Mouse (Mus musculus) erythroblast, adult 5-6 weeks (primary cell): ENCODE data around the gene Plekhg2. TPM values are rescaled to one million over a fixed set of nuclear protein-coding genes. Genes with fewer than 3 reads are reported as not detected.
A peak's percentile ranks its signal among the peaks of the same experiment; 100 is the strongest.

Source experiments
- ATAC-seq: replicated peaks from 2 replicates; pipeline ENCODE4 v1.8.0; 2016; ENCODE audit warnings: moderate number of reproducible peaks, mild to moderate bottlenecking, moderate TSS enrichment, inconsistent platforms; ENCODE audit not compliant: poor library complexity, low FRiP score, severe bottlenecking
- total RNA-seq, 2 experiments: library from RNA; stranded (forward) in 1 of 2; stranded (reverse) in 1 of 2; fragments of 150-400 nt in 1 of 2; fragments of 200-764, 138-1000 nt in 1 of 2; gene quantifications; 2 replicates each; pipeline versions ENCODE4 v1.2.3 to v1.2.4; 2015 to 2017; ENCODE audit warnings: low replicate concordance in 2 of 2

Gene Plekhg2
- total RNA-seq, 2 experiments from 2014 or later, result 4.1 to 4.4 TPM

- ATAC-seq, result no peak
Measured at GRCm38 (mm10) chr7:28384162-28384561, 11.8 kb upstream of the Plekhg2 start.

GRCm38 (mm10) chr7:28383606-28384005, 11.2 kb upstream of the Plekhg2 start:
- no peak for ATAC-seq

- ATAC-seq, result 0 out of 2 replicates have a peak, but pooled peaks have one; percentile 20
Measured at GRCm38 (mm10) chr7:28382981-28383396, 10.6 kb upstream of the Plekhg2 start.

- no peak for ATAC-seq
Measured at GRCm38 (mm10) chr7:28382347-28382951, 10.1 kb upstream of the Plekhg2 start.

GRCm38 (mm10) chr7:28381938-28382337, 9.5 kb upstream of the Plekhg2 start:
- no peak for ATAC-seq

GRCm38 (mm10) chr7:28381017-28381790, 8.8 kb upstream of the Plekhg2 start:
- ATAC-seq, result no peak

GRCm38 (mm10) chr7:28380237-28381016, 8.0 kb upstream of the Plekhg2 start, which contains the start of gene Zfp36:
TSS of gene Zfp36 (minus strand) at chr7:28380253.
- ATAC-seq, result no peak

GRCm38 (mm10) chr7:28378769-28379651, 6.6 kb upstream of the Plekhg2 start:
- ATAC-seq, result peak; percentile 80

GRCm38 (mm10) chr7:28378066-28378690, 5.8 kb upstream of the Plekhg2 start:
- no peak for ATAC-seq

- no peak for ATAC-seq
Measured at GRCm38 (mm10) chr7:28377190-28378065, 5.0 kb upstream of the Plekhg2 start.

GRCm38 (mm10) chr7:28376011-28376771, 3.8 kb upstream of the Plekhg2 start:
- no peak for ATAC-seq

GRCm38 (mm10) chr7:28375176-28375921, 3.0 kb upstream of the Plekhg2 start:
- ATAC-seq, result peak; percentile 49

- no peak for ATAC-seq
Measured at GRCm38 (mm10) chr7:28374647-28375046, 2.2 kb upstream of the Plekhg2 start.

- no peak for ATAC-seq
Measured at GRCm38 (mm10) chr7:28373891-28374495, 1.6 kb upstream of the Plekhg2 start.

- ATAC-seq, result peak; percentile 16; the same call in 1 of the 2 replicates
Measured at GRCm38 (mm10) chr7:28373131-28373581, 757 bp upstream of the Plekhg2 start.

GRCm38 (mm10) chr7:28371514-28371989, 847 bp downstream of the Plekhg2 start:
- ATAC-seq, result no peak
